Mouse (Mus musculus) layer of hippocampus, adult 11-12 months (tissue): Measurements from ENCODE around the gene Mgll.

ENCODE experiments used
- DNase-seq: peaks from one replicate; pipeline ENCODE4 v3.0.0; 2022; ENCODE audit warnings: low spot score

Mgll gene

DNA sequence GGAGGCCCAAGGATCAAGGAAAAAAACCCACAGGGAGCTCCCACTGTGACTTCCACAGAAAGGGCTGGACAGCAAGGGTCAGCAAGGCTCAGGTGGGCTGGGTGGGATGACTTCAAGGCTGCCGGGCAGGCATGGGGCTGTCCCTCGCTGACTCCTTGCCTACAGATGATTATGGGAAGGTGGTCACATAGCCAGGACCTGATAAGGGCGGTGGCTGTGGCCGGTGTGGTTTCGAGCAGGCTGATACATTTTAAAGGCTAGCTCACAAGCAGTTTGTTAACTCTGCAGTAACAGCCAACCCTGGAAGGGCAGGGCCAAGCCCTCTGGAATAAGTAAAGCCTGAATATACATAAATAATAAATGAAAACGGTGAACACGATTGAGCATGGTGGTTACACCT lies 78.8 kb downstream of the Mgll start:
- DNase-seq, result no peak

DNA sequence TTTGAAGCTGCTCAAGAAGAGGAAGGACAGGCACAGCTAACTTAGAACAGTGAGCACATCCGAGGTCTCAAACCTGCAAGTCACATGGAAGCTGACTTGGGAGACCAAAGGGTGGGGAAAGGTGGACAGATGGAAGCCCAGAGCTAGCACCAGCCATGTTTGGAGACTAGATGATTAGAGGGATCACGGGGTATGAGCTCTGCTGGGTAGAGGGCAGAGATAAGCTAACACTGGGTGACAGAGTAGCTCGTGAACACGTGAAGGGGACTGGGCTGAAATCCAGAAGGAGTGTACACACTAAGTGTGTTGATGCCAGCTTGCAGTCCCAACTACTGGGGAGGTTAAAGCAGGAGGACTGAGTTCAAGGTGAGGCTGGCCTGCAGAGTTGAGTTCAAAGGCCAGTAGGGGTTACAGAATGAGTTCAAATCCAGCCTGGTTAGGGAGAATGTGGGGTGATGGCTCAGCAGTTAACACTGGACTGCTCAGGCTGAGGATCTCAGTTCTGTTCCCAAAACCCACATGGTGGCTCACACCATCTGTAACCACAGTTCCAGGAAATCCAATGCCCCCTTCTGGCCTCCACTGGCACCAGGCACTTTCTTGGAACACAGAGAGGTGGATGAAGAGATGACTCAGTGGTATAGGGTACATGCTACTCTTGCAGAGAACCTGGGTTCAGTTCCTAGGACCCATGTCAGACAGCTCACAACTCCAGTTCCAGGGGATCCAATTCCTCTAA lies 79.9 kb downstream of the Mgll start:
- DNase-seq, result no peak

DNA sequence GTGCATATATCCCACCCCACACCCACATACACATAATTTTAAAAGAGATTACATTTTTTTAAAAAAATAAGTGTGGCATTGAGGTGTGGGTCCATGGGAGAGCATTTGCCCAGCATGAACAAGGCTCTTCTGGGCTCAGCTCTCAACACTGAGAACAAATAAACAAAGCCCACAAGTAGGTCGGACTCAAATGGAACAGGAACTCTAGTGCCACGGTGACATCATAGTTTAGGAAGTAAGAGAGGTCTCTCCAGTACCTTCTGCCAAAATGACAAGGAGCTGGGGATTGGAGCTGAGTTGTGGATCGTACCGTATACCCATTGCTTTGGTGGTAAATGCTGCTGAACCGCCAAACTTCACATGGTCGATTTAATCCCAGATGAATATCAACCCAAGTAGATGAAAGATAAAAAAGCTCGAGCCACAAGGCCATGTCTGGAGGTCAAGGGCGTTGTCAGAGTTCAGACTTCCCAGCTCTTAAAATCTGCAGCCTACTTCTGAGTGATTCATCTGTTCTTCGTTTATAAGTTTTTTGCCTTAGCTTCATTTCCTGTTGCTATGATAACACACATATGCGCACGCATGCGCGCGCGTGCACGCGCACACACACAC lies 80.9 kb downstream of the Mgll start:
- DNase-seq, result no peak

DNA sequence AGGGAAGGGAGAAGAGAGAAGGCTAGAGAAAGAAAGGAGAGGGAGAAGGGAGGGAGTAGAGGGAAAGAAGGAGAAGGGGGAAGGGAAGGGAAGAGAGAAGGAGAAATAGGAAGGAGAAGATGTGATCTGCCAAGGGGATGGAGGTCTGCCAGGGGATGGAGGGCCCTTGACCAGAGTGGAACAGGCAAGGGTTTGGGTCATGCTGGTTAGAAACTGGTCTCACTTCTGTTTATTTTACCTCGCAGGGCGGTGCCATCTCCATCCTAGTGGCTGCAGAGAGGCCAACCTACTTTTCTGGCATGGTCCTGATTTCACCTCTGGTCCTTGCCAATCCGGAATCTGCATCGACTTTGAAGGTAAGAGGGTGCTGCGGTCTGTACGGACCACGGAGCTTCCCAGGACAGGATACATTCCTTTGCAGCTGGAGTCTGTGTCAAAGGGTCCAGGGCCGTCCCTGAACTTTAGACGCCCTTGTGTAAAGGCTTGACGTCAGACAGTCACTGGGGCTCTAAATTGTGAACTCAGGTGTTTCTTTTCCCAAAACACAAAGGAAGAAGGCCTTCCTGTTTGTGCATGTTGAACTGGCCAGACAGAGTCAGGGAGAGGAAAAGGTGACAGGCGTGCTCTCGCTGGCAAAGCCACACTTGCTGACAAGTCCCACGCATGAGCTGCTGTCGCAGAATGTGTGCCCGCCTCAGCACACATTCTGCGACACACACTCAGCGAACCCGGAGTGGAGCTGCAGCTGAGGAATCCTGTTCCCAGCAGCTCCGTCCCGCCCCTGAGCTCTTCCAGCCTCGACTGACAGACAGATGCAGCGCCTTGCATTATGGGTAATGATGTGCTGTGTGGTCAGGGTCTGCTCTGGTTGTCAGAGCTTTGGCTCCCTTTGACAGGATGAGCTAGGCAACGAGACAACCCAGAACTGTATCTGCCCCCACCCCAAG lies 85.2 kb downstream of the Mgll start:
- no peak for DNase-seq

DNA sequence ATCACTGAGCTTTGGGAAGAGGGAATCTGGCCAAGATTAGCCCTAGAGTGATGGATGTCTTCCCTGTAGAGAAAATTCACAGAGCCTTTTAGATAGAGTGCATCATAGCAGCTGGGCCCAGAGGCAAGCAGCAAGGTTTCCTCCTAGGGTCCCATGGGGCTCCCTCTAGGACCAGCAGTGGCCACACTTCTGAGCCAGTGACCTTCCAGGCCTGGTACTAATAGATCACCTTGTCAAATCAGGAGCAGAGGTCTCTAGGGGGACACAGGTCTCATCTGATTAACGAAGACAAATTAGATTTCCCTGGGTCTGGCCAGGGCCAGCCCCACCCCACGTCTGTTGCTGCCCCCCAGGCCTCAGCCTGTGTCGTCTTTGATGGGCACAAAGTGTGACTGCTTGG lies 86.1 kb downstream of the Mgll start:
- DNase-seq, result no peak

DNA sequence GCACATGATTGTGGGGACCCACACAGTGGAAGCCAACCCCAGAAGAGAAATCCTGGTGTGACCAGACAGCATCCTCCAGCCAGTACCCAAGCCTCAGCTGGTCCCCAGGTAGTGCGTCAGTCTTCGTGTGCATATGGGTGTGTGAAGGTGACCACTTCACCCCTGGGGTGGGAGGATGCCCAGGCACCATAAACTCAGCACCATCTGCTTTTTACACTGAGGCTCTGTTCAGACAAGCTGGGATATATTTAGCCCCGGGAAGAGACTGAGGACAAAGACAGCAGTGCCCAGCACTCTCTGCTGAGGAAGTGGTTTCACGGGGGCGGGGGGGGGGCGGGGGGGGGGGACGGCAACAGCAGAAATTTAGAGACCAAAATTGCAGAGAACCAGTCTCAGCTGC lies 87.2 kb downstream of the Mgll start:
- peak; percentile 55 for DNase-seq

DNA sequence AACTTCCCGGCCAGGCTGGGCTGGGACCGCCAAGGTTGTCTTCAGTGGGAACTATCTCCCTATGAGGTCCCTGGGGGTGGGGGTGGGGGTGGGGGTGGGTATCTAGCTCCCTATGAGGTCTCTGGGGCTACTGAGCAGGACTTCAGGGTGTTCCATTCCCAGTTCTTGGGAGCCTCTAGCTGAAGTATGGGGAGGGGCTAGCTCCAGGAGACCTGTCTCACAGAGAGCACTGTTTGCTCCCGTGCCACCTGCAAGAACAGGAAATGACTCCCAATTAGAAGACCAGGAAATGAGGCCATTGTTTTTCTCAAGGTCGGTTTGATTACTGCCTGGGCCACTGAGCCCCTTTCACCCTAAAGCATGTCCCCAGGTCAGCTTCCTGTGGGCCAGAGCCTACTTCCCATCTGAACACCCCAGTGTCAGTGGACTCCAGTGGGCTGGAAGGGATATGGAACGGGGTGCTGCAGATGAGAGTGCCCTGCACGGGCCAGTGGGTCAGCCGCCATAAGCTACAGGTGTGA lies 87.7 kb downstream of the Mgll start:
- no peak for DNase-seq

DNA sequence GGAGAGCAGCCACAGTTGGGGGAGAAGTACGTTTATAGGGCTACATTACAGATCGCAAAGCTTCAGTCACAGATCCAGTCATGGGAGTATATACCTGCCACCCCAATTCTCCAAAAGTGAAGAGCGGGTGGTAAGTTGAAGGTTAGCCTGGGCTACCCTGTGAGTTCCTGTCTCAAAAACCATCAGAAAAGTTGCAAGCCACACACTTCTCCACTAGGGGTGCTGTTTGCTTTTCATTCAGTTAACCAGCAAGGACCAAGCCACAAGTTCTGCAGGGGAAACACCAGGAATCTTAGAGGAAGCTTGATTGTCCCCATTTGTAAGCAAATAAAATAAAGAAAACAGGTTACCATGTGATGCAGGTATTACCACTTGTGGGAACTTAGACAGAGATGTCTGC lies 88.7 kb downstream of the Mgll start:
- peak; percentile 73 for DNase-seq

DNA sequence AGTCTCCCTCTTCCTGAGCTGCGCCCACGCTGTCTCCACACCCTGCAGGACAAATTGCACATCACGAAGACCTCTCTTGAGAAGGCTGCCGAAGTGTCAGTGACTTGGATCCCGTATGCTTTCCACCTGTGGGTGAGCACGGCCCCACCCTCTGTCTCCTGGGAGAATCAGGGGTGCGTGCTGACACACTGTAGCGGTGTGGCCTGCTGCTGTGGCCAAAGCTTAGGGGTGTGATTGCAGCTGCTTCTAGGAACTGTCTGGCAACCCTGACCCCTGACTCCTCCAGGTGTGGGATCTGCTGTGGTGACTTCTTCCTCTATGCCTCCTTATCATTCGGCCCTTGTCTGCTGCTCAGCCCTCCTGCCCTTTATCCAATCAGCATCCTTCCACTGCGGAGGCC lies 89.6 kb downstream of the Mgll start:
- DNase-seq, result no peak

DNA sequence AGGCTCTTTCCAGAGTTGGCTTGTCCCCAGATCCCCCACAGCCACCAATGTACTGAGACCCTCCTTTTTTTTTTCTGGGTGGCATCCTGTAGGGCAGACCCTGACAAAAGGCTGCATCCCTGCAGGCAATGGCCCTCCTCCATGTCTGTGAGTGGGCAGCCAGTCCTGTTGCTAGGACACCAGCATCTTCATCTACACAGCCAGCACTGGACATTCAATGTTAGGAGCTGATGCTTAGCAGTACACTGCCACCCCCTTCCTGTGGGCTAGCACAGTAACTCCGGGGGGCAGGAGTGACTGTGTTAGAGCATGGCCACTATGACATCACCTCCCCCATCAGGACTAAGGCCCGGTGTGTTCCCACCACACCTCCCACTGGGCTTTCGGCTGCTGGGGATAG lies 90.8 kb downstream of the Mgll start:
- no peak for DNase-seq

DNA sequence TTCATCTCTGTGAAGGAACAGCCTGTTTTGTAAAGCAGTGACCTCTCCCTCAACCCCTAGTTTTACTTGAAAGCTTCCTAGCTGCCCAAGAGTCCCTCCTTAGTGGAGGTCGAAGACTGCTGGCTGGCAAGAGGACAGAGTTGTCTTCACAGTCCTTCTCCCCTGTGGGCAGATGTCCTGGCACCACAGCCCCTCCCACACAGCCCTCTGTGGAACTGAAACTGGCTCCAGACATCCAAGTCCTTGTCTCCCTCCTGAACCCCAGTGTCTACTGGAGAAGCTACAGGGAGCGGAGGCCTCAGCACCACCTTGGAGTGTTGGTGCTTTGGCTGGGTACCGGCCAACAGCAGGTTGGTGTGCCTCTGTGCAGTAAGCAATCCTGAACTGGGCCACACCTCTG lies 91.3 kb downstream of the Mgll start:
- no peak for DNase-seq

DNA sequence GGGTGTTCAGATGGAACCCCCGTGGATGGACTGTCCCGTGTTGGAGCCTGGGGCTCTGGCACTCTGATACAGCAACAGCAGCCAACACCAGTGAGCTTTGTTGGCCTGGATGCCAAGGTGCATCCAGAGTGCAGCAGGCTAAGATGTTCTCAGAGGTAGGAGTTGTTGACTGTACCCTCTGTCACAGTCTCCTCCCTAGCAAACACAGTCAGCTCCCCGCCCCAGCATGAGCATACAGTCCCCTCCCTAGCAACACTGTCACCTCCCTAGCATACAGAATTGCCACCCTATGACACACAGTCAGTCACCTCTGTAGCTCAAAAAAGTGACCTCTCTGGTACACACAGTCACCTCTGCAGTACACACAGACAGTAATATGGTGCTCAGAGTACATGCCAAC lies 92.7 kb downstream of the Mgll start:
- no peak for DNase-seq

DNA sequence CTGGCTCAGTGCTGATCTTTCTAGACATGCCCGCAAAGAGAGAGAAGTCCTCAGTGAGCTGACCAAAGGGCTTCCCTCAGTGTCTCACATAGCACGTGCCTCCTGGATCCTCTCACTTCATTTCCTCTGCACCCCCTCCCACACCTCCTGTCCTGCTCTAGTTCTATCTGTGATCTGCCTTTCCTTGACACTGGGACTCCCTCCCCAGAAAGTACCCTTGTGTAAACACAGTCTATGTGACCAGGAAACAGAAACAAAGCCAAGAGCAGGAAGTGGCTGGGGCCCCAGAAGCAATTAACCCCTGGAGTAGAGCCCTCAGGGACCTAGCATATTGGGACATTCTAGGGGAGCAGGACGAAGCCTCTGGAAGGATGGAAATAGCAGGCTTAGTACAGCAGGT lies 96.6 kb downstream of the Mgll start:
- DNase-seq, result no peak

DNA sequence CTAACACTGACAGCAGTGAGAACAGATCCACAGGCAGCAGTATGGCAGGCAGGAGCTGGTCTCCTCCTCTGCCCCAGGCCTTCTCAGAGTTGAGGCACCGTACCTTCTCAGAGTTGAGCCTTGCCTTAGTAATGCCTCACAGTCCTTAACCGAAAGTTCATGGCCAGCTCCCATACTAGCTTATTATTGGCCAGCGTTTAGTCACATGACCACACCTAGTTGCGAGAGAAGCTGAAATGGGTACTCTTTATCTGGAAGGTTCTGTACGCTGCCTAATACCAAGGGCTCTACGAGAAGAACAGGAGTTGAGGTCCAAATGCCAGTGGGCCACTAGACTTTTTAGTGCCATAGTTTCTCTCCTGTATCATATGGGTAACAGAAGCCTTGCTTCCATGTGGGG lies 97.1 kb downstream of the Mgll start:
- DNase-seq, result no peak

DNA sequence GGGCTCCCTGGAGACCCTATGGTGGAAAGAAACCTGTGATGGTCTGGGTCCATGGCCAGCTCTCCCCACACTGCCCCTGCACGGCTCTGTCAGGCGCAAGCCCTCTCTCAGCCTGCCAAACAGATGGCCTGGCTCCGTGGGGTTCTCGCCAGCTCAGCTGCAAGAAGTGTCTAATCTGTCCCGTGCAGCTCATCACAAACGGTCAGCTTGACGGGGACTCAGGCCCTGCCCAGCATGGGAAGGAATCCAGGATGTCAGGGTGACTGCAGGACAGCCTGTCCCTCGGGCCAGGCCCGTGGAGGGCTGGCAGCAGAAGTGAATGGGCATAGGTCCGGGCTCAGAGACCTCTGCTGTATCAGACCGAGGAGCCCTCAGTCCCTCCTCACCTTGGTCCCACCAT lies 97.7 kb downstream of the Mgll start:
- peak; percentile 58 for DNase-seq

DNA sequence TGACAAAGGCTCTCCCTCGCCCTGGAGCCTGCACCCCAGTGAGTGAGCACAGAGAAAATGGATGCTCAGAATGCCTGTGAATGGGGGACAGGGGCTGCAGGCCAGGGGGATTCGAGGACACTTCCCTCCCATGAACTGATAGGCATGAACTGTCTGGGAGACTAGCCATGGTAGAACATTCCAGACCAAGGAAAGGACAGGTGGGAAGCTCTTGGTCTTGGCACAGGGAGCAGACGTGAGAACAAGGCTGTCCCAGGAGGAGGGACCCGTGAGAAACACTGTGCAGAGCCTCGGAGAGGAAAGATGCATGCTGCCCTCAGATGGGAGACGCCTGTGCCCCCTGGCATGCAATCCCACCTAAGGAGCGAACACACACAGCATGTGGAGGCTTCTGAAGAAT lies 100.0 kb downstream of the Mgll start:
- no peak for DNase-seq

DNA sequence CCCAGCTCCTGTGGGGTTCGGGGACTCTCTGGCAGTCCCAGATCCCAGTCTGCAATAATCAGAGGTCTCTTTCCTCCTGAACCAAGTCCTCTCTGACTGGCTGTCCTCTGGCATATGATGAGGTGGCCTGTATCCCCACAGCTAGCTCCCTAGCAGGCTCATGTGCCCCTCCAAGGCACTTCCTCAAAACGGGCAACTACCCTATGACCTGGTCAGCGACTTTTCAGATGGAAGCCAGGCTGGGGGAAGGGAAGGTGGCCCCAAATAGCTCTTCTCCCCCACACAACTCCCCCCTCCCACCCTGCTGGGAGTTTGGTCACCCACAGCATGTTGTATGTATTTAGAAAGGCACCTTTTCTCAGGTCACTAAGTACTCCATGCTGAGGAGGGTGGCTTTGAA lies 101.9 kb downstream of the Mgll start:
- peak; percentile 60 for DNase-seq

DNA sequence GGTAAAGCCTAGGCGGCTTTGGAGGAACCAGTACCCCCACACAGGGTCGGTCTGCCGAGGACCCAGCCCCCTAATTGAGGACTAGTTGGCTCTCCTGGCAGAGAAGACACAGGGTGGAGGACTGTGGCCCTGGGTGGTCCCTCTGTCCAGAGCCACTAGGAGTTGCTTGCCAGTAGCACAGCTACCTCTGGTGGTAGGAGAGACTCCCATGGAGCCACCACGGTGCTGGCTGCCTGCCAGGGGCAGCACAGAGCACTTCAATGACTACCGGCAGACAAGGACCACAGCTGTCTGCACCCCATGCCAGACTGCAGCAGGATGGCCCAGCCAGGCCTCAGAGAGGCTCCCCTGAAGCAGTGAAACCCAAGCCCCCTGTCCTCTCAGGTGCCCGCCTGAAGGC lies 102.3 kb downstream of the Mgll start:
- DNase-seq, result peak; percentile 68

DNA sequence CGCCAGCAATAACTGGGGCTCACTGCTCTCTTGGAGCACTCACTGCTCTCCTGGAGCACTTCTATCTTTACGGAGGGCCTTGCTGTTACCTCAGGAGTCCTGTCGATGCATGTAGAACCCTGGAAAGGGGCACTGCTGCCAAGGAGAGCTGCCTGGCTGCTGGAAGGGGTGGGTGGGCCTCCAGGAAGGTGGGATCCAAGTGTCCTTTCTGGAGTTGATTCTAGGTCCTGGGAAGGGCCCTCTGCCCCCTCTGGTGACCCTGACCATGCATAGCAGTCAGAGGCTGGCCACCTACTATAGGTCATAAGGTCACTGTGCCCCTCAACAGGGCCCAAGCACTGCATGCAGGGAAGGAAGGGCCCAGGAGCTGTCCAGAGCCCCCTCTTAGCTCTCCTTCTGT lies 102.8 kb downstream of the Mgll start:
- no peak for DNase-seq

DNA sequence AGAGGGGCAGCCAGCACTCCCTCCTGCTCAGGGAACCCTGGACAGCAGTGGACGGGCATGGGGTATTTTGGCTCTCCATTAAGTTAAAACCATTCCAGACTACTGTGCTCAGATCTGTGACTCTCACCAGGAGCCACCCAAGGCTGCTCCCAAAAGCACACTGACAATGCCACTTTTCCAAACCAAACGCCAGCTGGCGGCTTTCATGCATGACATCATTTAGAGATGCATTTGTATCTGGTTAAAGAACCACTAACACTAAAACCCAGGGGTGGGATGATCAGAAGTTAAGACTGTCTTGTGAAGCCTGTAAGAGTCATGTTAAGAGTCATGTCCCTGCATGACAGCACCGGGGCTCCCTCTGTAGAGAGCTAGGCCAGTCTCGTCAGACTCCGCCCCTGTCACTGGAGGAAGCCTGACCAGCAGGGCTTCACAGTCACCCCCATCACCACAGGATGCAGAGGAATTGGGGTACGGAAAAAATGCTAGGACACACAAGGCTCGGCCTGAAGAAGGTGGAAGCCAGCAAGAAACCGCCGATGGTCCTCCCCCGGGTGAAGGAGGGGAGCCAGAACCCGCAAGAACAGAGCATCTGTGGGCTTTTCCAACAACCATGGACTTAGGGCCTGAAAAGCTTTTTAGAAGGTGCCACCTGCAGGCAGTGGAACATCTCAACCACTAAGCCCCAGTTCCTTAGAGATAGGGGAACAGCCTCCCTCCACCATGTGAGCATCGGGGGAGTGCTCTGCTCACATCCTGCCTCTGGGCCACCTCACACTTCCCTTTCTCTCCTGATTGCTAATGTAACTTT lies 103.4 kb downstream of the Mgll start:
- peak; percentile 46 for DNase-seq

DNA sequence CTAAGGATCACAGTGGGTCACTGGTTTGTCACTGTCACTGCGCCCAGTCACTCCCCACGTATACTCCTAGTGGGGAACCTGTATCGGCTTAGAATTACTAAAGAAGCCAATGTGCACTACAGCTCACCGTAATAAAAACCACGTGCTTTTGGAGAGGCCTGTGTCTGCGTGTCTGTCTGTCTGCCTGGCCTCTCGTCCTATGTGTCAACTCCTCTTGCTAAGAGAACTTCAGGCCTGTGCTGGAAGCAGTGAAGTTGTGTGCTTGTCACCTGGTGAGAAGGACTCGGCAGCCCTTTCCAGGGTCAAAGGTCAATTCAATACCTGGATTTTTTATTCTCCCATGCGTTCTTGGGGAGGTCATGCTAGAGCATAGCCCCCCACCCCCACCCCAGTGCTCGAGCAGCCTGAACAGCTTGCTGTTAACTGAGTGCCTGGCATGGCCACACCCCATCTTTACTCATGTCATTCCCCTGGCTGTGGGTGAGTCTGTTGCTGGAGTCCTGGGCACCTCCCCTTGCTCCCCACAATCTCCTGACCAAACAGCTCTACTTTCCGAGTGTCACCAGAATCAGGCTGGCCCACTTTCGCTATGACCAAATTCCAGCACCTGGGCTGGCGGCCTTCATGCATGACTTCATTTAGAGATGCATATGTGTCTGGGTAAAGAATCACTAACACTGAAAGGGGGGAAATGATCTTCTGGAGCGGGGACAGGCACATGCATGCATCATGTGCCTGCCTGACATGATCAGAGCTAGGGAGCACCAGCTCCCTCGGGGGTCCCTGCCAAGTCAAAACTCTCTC lies 104.2 kb downstream of the Mgll start:
- no peak for DNase-seq
